Mouse (Mus musculus): ENCODE measurements around the gene P2rx7.

The P2rx7 gene

DNA sequence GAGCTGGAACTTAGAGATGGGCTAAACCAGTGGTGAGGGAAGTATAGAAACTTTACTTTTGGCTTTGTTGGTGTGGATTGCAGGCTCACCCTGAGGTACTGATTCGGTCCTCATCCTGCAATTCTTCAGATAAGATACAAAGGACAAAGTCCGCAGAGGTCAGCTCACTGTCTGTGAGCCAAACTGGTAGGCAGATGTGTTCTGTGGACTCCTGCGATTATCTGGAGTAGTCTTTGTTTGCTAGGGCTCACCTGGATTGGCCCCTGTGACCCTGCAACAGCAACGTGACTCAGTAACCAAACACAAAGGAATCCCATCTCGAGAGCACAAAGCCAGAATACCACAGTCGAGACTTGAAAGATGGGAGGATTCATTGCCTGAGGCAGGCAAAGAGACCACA is 46.8 kb downstream of the P2rx7 start:
- no peak for DNase-seq (ENCODE audit: extremely low spot score)

DNA sequence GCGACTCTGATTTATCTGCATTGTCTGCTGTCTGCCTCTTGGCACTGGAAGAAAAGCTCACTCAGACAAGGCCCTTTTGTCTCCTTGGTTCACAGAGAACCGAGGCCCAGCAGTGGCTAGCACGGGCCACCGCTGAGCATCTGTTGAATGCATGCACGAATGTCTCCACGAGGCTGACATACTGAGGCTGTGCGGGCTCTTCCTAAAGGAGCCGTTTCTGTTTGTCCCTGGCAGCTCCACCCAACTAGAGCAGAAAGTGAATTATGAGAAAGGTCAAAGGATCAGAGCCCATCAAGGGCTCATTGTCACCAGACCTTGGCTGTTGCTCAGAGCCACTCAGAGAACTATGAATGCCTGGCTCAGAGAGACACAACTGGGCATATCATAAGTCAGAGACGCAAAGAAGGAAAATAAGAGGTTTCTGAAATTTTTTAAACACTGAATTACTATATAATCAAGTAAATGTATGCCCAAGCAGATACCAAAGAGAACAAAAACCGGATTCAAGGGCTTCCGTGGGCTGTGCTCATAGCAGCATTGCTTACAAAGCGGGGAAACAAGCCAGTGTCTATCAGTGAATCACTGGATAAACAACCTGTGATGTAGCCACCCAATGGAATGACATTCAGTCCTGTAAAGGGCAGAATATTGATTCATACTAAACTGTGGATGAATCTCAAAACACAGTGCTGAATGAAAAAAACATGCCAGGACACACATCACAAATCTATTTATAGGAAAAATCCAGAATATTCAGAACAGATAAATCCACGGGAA is 49.9 kb downstream of the P2rx7 start:
- peak; percentile 59 for DNase-seq (ENCODE audit: extremely low spot score)

DNA sequence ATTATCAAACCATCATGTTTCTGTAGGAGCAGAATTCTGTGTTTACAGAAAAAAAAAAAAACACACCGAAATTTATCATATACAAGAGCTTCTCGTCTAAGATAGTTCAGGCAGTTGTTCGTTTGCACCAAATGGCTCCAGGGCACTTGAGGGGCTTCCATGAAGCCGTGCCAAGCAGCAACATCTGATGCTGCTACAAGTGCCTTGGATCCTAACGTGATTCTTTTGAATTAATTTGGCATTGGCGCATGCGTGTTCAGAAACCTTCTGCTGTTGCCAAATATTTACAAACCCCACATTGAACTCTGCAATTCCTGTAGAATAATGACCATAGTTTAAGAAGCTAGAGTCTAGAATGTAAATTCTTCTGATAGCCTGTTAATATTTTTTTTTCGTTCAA is 51.8 kb downstream of the P2rx7 start:
- no peak for DNase-seq (ENCODE audit: extremely low spot score)

DNA sequence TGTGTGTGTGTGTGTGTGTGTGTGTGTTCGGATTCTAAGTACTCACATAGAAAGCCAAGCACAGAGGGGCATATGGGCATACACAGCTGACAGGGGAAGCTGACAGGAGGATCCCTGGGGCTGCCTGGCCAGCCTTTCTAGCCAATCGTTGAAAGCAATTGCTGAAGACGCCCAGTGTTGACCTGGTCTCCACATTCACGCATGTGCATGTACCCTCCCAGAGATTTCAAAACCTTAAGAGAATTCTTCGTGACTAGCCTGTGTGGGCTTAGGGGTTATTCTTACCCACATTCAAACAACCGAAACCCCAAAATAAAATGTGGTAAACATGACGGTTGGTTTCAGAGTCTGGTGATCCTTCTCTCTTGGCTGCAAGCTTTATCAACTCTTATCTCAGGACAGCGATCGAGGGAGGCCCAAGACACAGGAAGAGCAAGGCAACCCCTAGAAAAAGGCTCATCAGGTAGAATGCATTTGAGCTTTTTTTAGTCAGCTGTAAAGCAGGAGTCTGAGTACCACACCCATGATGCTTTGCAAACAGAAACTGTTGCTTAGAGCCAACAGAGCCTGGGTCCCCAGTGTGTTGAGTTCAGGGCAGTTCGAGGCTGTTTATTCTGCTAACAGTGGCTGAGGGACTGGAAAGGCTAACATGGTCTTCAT is 54.5 kb downstream of the P2rx7 start:
- no peak for DNase-seq (ENCODE audit: extremely low spot score)

DNA sequence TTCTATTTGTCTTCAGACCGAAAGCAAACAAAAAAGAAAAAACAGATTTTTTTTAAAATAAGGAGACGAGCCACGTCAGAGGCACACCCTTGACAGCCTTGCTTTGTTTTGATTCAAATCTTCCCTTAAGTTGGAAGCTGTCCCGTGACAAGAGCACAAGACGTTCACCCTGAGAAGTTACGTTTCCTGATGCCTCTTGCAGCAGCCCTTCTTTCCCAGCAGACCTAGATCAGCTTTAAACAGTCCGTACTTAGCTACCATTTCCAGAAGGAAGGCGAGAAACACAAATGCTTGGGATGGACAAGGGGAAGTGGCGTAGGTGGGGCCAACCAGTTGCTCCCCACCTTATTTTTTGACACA is 55.0 kb downstream of the P2rx7 start:
- DNase-seq (ENCODE audit: extremely low spot score) = no peak

DNA sequence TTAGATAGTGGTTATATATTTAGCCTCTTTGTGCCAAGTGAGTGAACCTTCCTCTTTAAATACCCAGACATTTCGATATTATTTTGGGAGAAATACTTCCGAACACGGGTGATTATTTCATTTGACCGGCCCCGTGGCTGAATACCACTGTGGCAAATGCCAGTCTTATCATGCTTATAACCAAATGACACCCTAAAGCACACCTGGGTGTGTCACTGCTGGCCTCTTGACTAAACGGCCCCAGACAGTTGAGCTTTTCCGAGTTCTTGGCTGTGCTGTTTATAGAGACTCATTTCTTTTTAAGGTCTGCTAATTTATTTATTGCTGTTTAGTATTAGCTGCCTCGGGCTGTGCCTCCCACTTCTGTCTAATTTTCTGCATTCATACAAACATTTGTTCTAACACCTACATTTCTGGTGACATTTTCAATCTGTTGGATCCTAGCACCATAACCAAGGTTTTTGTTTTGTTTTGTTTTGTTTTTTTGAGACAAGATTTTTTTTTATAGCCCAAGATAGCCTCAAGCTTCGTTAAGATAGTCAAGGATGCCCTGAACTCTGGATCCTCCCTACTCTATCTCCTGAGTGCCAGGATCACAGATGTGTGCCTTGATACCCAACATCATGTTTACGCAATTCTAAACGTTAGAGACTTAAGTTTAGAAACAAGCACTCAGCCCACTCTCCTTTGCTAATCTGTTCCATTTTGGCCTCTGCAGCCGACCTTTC is 56.6 kb downstream of the P2rx7 start:
- DNase-seq (ENCODE audit: extremely low spot score) = no peak

DNA sequence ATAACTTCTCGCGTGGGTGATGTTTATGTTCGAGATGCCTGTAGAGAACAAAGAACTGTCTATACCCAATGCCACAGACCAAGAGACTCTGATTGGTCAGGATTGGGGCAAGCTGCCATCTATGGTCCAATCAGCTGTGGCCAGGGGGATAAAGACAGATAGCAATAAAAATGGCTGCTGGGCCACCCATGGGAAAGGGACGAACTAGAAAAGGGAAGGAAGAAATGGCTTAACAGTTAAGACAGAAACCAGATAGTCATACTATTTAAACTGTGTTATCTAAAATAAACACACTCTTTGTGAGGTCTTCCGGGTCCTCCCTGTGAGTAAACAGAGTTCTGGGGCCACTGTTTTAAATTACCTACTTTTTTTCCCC is 57.1 kb downstream of the P2rx7 start:
- no peak for DNase-seq (ENCODE audit: extremely low spot score)

DNA sequence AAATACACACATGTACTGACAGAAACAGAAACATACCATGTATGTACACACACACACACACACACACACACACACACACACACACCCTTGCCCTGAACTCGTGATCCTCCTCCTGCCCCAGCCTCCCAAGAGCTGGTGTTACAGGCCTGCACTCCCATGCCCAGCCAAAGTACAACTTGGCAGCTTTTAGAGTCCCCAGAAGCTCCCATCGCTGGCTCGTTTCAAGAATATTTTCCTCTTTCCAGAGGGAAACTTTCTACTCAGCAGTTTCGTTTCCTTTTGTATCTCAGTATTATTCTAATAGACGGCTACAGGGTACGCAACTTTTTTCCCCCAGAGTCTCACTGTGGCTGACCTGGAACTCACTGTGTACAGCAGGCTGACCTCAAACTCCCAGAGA is 58.4 kb downstream of the P2rx7 start:
- DNase-seq (ENCODE audit: extremely low spot score) = no peak

DNA sequence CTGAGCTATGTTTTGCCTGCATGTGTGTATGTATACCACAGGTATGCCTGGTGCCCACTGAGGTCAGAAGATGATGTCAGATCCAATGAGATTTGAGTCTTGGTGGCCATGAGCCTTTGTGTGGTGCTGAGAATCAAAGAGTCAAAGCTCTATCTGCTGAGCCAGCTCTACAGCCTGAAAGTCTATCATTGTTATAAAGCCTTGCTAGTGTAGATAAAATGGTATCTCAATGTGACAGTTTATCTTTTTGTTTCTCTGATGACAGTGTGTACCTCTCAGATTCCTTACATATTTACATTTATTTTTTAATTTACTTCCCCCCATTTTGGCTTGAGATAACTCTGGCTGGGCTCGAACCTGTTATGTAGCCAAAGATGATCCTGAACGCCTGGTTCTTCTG is 59.9 kb downstream of the P2rx7 start:
- DNase-seq (ENCODE audit: extremely low spot score) = no peak

DNA sequence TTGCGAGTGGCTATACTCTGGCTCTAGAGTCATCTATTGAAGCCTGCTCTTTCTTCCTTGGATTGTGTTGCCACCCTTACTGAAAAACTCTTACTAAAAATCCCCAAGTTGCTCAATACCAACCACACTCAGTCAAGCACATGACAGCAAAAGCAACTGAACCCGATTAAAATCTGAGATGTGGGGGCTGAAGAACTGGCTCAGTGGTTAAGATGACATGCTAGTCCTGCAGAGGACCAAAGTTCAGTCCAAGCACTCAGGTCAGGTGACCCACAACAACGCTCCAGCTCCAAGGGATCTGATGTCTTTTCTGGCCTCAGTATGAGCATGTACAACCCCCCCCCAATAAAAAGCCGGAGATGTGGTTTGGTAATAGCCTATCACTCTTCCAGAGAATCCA is 60.9 kb downstream of the P2rx7 start:
- DNase-seq (ENCODE audit: extremely low spot score) = no peak

DNA sequence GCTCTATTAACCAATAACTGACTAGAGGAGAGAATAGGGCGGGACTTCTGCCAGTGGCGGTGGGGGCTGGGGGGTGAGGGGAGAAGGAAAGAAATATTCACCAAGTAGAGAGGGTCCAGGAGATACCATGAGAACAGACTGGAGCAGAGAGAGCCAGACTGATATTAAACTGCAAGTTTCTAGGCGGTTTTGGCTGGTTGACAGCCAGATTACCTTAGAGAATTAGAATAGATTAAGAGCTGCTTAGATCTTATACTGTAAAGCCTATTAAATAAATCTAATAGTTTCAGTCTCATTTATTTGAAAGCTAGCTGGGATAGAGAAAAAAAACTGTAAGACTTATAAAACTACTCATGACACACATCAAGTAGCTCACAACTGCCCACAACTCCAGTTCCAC is 61.5 kb downstream of the P2rx7 start:
- no peak for DNase-seq (ENCODE audit: extremely low spot score)

DNA sequence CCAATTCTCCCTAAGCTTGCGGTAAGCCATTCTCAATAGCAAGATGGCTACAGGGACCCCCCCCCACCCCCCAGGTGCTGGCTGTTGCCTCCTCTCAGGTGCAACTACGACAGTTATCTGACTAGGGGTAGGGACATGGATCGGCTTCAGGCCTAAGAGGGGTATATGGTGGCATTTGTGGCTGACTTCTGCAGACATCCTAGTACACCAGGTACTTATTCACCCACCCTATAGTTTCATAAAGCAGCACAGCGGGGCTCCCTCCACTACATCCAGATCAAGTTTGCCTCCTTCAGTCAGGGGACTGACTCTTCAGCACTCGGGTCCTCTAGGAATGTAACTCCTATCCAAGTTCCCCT is 63.2 kb downstream of the P2rx7 start:
- DNase-seq (ENCODE audit: extremely low spot score) = no peak

DNA sequence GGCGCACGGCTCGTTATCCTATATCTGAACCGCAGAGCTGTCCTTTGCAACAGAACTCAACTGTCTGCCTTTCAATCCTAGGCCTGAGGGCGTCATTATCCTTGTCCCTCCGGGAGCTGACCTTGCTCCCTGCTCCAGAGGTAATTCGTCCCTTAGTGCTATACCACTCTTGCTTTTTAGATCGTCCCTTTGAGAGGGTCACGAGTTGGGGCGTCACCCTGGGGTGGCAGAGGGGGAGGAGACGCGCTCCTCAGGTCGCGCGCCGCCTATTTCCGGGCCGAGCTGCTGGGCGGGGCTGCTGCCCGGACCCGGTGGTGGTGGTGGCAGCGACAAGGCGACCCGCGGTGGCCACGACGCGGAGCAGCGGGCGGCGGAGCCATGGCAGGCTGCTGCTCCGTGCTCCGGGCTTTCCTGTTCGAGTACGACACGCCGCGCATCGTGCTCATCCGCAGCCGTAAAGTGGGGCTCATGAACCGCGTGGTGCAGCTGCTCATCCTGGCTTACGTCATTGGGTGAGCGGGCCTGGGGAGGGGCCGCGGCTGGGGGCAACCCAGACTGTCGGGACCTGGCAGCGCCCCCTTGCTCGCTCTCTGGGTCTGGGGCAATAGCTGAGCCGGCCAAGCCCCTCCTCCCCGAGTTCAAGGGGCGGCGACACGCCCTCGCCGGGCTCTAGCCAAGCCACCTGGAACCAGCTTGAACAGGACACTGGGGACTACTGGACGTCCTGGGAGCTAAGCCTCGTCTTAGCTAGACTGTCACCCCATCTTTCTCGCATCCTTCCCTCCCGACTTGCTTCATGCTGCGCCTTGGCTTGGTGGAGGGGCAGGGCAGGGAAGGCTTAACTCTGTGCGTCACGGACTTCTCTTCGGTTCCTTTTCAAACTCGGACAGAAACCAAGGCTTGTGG is 63.8 kb downstream of the P2rx7 start, which contains the start of gene P2rx4:
Gene P2rx4, plus strand, starts transcription at position 269 of the 906 bp plus-strand sequence.
- peak; percentile 84 for DNase-seq (ENCODE audit: extremely low spot score)

DNA sequence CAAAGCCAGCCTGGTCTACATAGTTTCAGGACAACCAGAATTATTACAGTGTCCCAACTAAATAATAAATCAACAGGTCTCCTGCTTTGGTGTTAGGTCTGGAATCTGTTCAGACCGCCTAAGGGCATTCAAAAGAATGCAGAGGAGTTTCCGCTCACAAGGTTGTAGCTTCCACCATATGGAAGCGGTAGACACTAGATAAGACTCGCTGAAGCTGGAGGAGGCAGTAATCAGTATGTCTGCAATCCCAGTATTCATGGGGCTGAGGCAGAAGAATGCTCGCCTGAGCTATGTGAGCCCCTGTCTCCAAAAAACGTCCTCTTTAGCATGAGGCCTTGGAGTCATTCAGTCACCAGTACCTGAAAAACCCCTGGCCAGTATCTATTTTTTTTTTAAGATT is 65.1 kb downstream of the P2rx7 start:
- DNase-seq (ENCODE audit: extremely low spot score) = no peak

DNA sequence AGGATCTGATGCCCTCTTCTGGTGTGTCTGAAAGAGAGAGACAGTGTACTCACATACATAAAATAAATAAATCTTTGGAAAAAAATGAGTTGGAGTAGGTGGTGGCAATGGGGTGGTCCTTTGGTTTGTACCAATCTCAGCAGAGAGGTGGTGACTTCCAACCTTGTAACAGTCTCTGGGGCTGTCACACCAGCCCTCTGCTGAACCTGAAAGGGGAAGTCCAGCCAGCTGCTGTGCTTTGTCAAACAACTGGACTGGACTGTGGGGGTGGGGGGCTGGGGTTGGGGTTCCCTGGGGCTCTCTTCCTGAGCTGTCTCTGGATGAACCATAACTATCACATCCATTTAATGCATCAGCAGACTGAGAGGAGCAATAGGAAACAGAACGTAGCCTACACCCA is 72.0 kb downstream of the P2rx7 start:
- DNase-seq (ENCODE audit: extremely low spot score) = no peak

DNA sequence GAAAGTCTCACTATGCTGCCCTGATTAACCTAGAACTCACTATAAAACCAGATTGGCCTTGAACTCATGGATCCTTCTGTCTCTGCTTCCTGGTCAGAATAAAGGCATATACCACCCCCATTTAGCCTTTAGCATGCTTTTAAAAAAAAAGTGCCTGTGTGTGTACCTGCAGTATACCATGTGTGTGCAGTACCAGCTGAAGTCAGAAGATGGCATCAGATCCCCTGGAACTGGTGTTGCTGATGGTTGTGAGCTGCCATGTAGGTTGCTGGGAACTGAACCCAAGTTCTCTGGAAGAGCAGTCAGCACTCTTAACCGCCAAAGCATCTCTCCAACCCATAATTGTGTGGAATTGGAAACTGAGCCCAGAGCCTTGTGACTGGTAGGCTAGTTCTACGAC is 73.1 kb downstream of the P2rx7 start:
- no peak for DNase-seq (ENCODE audit: extremely low spot score)

DNA sequence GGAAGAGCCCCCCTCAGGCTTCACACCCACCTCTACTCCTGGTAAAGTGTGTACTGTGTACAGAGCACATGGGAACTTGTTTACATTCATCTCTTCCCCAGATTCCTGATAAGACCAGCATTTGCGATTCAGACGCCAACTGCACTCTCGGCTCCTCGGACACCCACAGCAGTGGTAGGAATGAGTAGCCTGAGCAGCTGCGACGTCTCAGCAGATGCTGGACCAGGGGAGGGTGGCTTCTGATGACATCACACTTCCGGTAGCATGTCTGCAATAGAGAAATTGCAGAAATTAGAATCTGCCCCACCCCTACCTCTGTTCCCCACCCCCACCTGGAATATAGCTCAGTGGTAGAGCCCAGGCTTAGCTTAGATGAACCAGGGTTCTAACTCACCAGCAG is 74.7 kb downstream of the P2rx7 start:
- DNase-seq (ENCODE audit: extremely low spot score) = no peak

DNA sequence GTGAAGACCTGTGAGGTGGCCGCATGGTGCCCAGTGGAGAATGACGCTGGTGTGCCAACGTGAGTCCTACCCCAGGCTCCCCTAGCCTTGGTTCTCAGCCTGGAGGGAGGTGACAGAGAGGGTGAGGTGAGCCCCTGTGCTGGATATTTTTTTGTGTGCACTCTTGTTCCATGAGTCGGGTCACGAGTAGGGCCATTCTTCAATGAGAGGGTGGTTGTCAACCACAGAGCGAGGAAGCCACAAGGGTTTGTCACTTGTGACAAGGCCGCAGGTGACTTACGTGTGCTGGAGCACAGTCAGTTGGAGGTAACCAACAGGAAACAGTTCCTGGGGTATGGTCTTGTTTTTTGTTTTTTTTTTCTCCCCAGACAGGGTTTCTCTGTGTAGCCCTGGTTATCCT is 75.5 kb downstream of the P2rx7 start:
- no peak for DNase-seq (ENCODE audit: extremely low spot score)

DNA sequence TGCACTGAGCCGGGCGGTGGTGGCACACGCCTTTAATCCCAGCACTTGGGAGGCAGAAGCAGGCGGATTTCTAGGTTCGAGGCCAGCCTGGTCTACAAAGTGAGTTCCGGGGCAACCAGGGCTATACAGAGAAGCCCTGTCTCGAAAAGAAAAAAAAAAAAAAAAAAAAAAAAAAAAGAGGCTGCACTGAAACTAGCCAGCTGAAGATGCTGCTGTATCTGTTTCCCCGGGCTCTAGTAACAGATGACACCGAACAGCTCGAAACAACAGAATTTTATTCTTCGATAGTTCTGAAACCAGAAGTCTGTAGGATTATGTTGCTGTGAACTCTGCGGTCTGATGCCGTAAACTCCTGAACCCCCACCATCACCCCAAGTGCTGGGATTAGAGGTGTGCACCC is 81.7 kb downstream of the P2rx7 start:
- no peak for DNase-seq (ENCODE audit: extremely low spot score)

DNA sequence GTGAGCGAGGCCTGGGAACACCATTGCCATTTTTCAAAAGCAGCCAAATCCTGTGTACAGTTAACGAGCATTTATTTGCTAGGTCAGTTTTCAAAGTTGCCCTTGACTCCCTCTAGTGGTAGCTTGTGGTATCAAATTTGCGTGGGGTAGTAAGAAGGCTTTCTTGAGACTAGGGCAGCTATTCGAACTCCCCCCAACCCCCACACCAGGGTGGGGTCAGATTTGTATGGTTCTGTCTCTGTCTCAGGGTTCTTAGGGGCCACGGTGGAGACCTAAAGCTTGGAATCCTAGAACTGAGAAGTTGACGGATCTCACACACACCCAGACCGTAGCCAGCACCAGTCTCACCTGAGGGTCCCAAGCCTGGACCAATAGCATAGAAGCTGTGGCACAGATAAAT is 82.4 kb downstream of the P2rx7 start:
- peak; percentile 80 for DNase-seq (ENCODE audit: extremely low spot score)

DNA sequence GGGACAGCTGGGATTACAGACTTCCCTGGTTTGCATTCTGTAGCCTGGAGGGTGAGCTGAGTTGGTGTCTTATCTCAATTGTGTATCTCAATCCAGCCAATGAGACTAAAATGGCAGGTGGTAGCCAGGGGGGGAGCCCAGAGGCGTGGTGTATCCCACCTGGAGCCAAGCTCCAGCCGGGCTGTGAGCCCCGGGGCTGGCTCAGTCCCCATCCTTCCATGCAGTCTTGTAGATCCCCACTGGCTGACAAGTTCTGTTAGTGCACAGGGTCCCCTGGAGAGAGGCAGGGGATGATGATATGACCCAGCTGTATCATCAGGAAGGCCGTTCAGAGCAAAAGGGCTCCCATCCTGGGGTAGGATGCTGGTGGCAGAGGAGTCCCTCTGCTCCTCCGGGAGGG is 82.9 kb downstream of the P2rx7 start:
- no peak for DNase-seq (ENCODE audit: extremely low spot score)

DNA sequence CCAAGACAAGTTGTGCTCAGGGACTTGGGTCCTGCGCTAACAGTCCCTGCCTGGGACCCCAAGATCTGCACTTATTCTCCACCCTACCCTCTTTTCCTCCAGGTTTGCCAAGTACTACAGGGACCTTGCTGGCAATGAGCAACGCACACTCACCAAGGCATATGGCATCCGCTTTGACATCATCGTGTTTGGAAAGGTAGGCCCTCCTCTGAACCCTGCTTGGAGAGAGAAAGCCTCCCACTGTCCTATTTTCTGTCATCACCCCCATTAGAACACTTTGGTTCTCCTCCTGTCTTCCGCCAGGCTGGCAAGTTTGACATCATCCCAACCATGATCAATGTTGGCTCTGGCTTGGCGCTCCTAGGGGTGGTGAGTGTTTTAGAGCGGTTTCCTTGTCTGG is 83.4 kb downstream of the P2rx7 start:
- no peak for DNase-seq (ENCODE audit: extremely low spot score)

Data from embryo, embryonic 9.5 days (tissue).